Mouse (Mus musculus): ENCODE data around the gene Tmem220. TPM values are rescaled to one million over a fixed set of nuclear protein-coding genes. Genes with fewer than 3 reads are reported as not detected.
A peak's percentile ranks its signal among the peaks of the same experiment; 100 is the strongest.

Tmem220 gene
- total and polyA plus RNA-seq, 2 experiments from 2014 or later, result 0.11 to 0.93 TPM

- ATAC-seq (ENCODE audit: low FRiP score), result peak; percentile 52
- peaks cover 4% of the 10 kb centered on the region; the same call in 1 of the 2 replicates for H3K4me1 ChIP-seq (ENCODE audit: insufficient read depth, low read length)
- H3K4me3 ChIP-seq (ENCODE audit: low read depth, low read length), result peak overlapping the region; percentile 35
- peak; percentile 98 for TF ChIP-seq CTCF (IDR thresholded peaks at IDR 0.05)
- peak overlapping the region; percentile 58 for H3K4me2 ChIP-seq (ENCODE audit: low read depth, low read length, poor library complexity, severe bottlenecking)
- H3K9ac ChIP-seq (replicated peaks; ENCODE audit: low read length, poor library complexity, severe bottlenecking), result peak overlapping the region; percentile 61
- no peaks in the 10 kb centered on the region for H3K27me3 ChIP-seq (ENCODE audit: insufficient read depth, low read length)
- H3K27ac ChIP-seq (ENCODE audit: low read depth, low read length), result peak overlapping the region; percentile 67
- no peaks in the 10 kb centered on the region for H3K36me3 ChIP-seq (ENCODE audit: insufficient read depth, low read length)
- WGBS, result 4% methylated on average over 28 of the region's 28 CpGs
- peak; percentile 89 for DNase-seq (ENCODE audit: low spot score)
- H3K9me3 ChIP-seq (ENCODE audit: low read length), result no peaks in the 10 kb centered on the region
Measured at GRCm38 (mm10) chr11:66984165-66985135, 40.5 kb upstream of the Tmem220 start.

DNA sequence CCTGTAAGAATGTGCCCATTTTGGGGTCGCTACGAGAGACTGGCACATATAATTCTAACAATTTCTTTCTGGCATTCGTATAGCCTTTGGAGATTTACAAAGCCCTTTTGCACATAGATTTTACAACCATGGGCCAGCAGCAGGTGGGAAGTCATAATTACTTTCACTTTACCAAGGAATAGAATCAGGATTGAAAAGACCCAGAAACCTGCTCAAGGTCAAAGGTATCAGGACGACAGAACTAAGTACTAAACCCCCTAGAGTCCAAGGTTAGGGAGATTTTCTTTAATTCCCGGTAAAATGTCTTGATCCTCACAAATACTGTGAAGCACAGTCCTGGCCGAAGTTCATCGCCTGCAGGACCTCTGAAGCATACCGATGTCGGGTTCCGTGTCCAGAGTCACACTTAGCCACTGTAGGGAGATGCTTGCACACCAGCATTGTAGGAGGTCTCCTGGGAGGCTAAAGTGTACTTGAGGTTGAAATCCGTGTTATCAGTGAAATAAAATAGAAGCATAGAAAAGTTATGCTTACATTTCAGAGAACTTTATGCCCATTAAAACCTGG lies 39.7 kb upstream of the Tmem220 start:
- Histone ChIP-seq H3K27ac (ENCODE audit: low read depth, low read length) (peak overlapping the region; percentile 67), H3K27me3 (ENCODE audit: insufficient read depth, low read length) (no peaks in the 10 kb centered on the region), H3K4me3 (ENCODE audit: low read depth, low read length) (peak overlapping the region; percentile 35), H3K4me2 (ENCODE audit: low read depth, low read length, poor library complexity, severe bottlenecking) (peak overlapping the region; percentile 58), H3K4me1 (ENCODE audit: insufficient read depth, low read length) (peaks cover 4% of the 10 kb centered on the region; the same call in 1 of the 2 replicates), H3K36me3 (ENCODE audit: insufficient read depth, low read length) (no peaks in the 10 kb centered on the region), H3K9ac (replicated peaks; ENCODE audit: low read length, poor library complexity, severe bottlenecking) (peak overlapping the region; percentile 24; the same call in 1 of the 2 replicates), H3K9me3 (ENCODE audit: low read length) (no peaks in the 10 kb centered on the region)
- TF ChIP-seq CTCF (IDR thresholded peaks at IDR 0.05), result no peak
- ATAC-seq (ENCODE audit: low FRiP score) (no peak), DNase-seq (ENCODE audit: low spot score) (no peak)
- WGBS, result 21% methylated on average over 11 of the region's 11 CpGs

- Histone ChIP-seq H3K27me3 (ENCODE audit: insufficient read depth, low read length) (no peaks in the 10 kb centered on the region), H3K4me3 (ENCODE audit: low read depth, low read length) (no peak overlapping the region), H3K27ac (ENCODE audit: low read depth, low read length) (no peak overlapping the region), H3K9me3 (ENCODE audit: low read length) (no peaks in the 10 kb centered on the region), H3K9ac (replicated peaks; ENCODE audit: low read length, poor library complexity, severe bottlenecking) (no peak overlapping the region), H3K4me2 (ENCODE audit: low read depth, low read length, poor library complexity, severe bottlenecking) (no peak overlapping the region), H3K36me3 (ENCODE audit: insufficient read depth, low read length) (no peaks in the 10 kb centered on the region), H3K4me1 (ENCODE audit: insufficient read depth, low read length) (no peaks in the 10 kb centered on the region)
- TF ChIP-seq CTCF (IDR thresholded peaks at IDR 0.05), result no peak
- ATAC-seq (ENCODE audit: low FRiP score) (no peak), DNase-seq (ENCODE audit: low spot score) (no peak)
- WGBS, result 72% methylated on average over 2 of the region's 2 CpGs
Measured at GRCm38 (mm10) chr11:66992150-66992549, 32.8 kb upstream of the Tmem220 start.

- H3K27ac ChIP-seq (ENCODE audit: low read depth, low read length), result no peak overlapping the region
- no peak overlapping the region for H3K9ac ChIP-seq (replicated peaks; ENCODE audit: low read length, poor library complexity, severe bottlenecking)
- no peaks in the 10 kb centered on the region for H3K36me3 ChIP-seq (ENCODE audit: insufficient read depth, low read length)
- WGBS, result 35% methylated on average over 1 of the region's 1 CpGs
- no peaks in the 10 kb centered on the region for H3K9me3 ChIP-seq (ENCODE audit: low read length)
- H3K4me3 ChIP-seq (ENCODE audit: low read depth, low read length), result no peak overlapping the region
- no peaks in the 10 kb centered on the region for H3K4me1 ChIP-seq (ENCODE audit: insufficient read depth, low read length)
- ATAC-seq (ENCODE audit: low FRiP score) (no peak), DNase-seq (ENCODE audit: low spot score) (peak; percentile 69)
- H3K27me3 ChIP-seq (ENCODE audit: insufficient read depth, low read length), result no peaks in the 10 kb centered on the region
- H3K4me2 ChIP-seq (ENCODE audit: low read depth, low read length, poor library complexity, severe bottlenecking), result no peak overlapping the region
- no peak for TF ChIP-seq CTCF (IDR thresholded peaks at IDR 0.05)
Measured at GRCm38 (mm10) chr11:66993674-66994073, 31.3 kb upstream of the Tmem220 start.

GRCm38 (mm10) chr11:66996446-66996845 lies 28.5 kb upstream of the Tmem220 start:
- WGBS, result 78% methylated on average over 4 of the region's 4 CpGs
- Histone ChIP-seq H3K4me1 (ENCODE audit: insufficient read depth, low read length) (no peaks in the 10 kb centered on the region; the same call in 1 of the 2 replicates), H3K27me3 (ENCODE audit: insufficient read depth, low read length) (no peaks in the 10 kb centered on the region), H3K27ac (ENCODE audit: low read depth, low read length) (no peak overlapping the region), H3K36me3 (ENCODE audit: insufficient read depth, low read length) (no peaks in the 10 kb centered on the region), H3K9me3 (ENCODE audit: low read length) (no peaks in the 10 kb centered on the region), H3K4me2 (ENCODE audit: low read depth, low read length, poor library complexity, severe bottlenecking) (no peak overlapping the region), H3K9ac (replicated peaks; ENCODE audit: low read length, poor library complexity, severe bottlenecking) (no peak overlapping the region), H3K4me3 (ENCODE audit: low read depth, low read length) (no peak overlapping the region)
- no peak for DNase-seq (ENCODE audit: low spot score)
- ATAC-seq (ENCODE audit: low FRiP score), result no peak
- TF ChIP-seq CTCF (IDR thresholded peaks at IDR 0.05), result no peak

Measured in midbrain, postnatal 0 days (tissue).